Mouse (Mus musculus): ENCODE measurements around the gene Fam222a.

DNA sequence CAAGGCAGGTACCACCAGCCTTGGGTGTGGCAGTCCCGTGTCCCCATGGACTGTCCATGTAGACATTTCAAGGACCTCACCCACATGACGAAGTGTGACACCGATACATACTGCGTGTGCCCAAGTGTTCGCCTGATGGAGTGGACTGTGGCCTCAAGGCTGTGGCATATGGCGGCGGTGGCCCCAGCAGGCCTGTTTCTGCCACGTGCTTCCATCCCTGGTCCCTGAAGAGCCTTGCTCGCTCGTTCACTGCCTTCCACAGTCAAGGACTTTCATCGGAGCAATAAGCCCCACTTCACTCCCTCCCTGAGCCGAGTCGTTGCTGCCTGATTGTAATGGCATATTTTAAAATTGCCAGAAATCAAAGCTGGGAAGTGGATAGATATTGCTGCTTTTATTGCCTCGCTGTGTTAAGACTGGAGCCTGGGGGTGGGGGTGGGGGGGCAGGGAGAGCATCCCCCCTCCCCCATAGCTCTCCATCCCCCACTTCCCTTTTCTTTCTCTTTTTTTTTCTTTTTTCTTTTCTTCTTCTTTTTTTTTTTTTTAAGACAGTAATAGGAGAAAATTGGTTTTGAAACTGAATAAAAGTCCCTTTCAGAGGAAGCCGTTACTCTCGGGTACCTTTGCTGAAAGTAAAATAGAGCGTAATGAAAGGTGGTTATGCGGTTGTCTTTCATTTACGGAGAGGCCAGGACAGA is 24.8 kb downstream of the Fam222a start:
- TF ChIP-seq EP300 (IDR thresholded peaks at IDR 0.05; ENCODE audit: low read depth) (no peak), CTCF (IDR thresholded peaks at IDR 0.05; ENCODE audit: low read depth) (no peak)

Measured in heart, postnatal 0 days (tissue).